Mouse (Mus musculus) stomach, embryonic 15.5 days (tissue): ENCODE measurements at regions not wholly inside any gene's neighbourhood (a gene's known extent, or its start where the extent isn't known, plus 50 kb on each side); places are given as distances from the start of the nearest gene placed in this dataset.
A peak's percentile ranks its signal among the peaks of the same experiment; 100 is the strongest.

Experiments
- ATAC-seq: fragments of 200-750 bp; cut with Nextera tagmentation; 2 replicates; pipeline ENCODE4 v1.8.0; 2017; ENCODE audit warnings: low read depth, moderate number of reproducible peaks, moderate TSS enrichment; ENCODE audit not compliant: insufficient read depth, low FRiP score
- H3K27ac ChIP-seq: fragments of 300-500 bp; sonication (generic); 2 replicates; pipeline ENCODE4 v1.5.1; 2015; ENCODE audit warnings: mild to moderate bottlenecking, inconsistent platforms
- H3K27me3 ChIP-seq: fragments of 300-500 bp; sonication (generic); replicated peaks from 2 replicates; pipeline ENCODE4 v1.6.1; 2015; ENCODE audit warnings: inconsistent platforms
- H3K36me3 ChIP-seq: fragments of 300-500 bp; sonication (generic); 2 replicates; pipeline ENCODE4 v1.6.1; 2015; ENCODE audit warnings: inconsistent platforms
- H3K4me1 ChIP-seq: fragments of 300-500 bp; sonication (generic); 2 replicates; pipeline ENCODE4 v1.6.1; 2015; ENCODE audit warnings: inconsistent platforms
- H3K4me2 ChIP-seq: fragments of 300-500 bp; sonication (generic); 2 replicates; pipeline ENCODE4 v1.6.1; 2015; ENCODE audit warnings: mild to moderate bottlenecking, inconsistent platforms
- H3K4me3 ChIP-seq: fragments of 300-500 bp; sonication (generic); replicated peaks from 2 replicates; pipeline ENCODE4 v1.5.1; 2015; ENCODE audit warnings: inconsistent platforms
- H3K9ac ChIP-seq: fragments of 300-500 bp; sonication (generic); 2 replicates; pipeline ENCODE4 v1.6.1; 2015; ENCODE audit warnings: inconsistent platforms
- H3K9me3 ChIP-seq: fragments of 300-500 bp; sonication (generic); 2 replicates; pipeline ENCODE4 v1.6.1; 2016; ENCODE audit warnings: inconsistent platforms
- WGBS: fragments of 180-500 bp; shearing (Covaris S2); methylation state at CpG from one replicate; pipeline ENCODE4 v1.1.7; 2015; 5-methylcytosine and 5-hydroxymethylcytosine counted together

DNA sequence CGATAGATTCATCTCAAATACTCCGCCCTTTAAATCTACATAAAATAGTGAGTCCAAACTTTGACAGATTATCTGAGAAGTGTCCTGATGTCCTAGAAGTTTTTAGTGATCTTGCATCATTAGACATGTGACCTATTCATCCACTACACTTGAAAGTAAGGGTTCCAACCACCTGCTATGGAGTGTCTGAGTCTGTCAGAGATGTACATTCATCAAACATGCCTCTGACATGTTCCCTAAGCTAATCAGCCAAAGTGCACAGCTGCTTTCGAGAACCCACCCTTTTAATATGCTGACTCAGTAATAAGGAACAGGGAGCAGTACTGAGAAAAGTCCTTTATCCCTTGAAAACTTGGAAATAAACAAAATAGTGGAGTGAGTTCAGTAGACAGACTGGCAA lies 2414.8 kb upstream of the Gm7489 start:
- no peak overlapping the region for H3K9ac ChIP-seq
- no peaks in the 10 kb centered on the region for H3K27me3 ChIP-seq
- no peaks in the 10 kb centered on the region for H3K36me3 ChIP-seq
- H3K4me1 ChIP-seq = no peaks in the 10 kb centered on the region
- 70% methylated on average over 3 of the region's 3 CpGs for WGBS
- H3K4me2 ChIP-seq = no peak overlapping the region
- H3K4me3 ChIP-seq = no peak overlapping the region
- no peak for ATAC-seq
- H3K9me3 ChIP-seq = no peaks in the 10 kb centered on the region
- H3K27ac ChIP-seq = no peak overlapping the region

DNA sequence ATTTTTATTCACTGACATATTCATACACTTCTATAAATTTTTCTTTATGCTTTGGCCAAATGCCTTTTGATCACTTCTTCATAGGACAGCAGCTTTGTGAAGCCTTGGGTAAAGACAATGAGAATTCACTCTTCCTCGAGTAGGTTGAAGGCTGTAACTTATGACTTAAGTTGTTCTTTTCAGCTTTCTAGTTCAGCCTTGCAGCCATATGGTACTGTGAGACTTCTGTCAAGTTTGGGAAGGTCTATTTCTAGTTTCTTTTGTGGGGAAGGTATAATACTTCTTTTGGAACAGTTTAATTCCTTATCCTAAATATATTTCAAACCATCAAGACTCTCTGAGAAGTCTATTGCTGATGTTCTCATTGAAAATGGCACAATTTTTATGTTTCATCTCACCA lies 2413.6 kb upstream of the Gm7489 start:
- WGBS = 70% methylated on average over 1 of the region's 1 CpGs
- Histone ChIP-seq H3K9me3 (no peaks in the 10 kb centered on the region), H3K4me2 (no peak overlapping the region), H3K4me3 (no peak overlapping the region), H3K27ac (no peak overlapping the region), H3K27me3 (no peaks in the 10 kb centered on the region), H3K9ac (no peak overlapping the region), H3K36me3 (no peaks in the 10 kb centered on the region), H3K4me1 (no peaks in the 10 kb centered on the region)
- ATAC-seq = no peak

- Histone ChIP-seq H3K9me3 (no peaks in the 10 kb centered on the region), H3K4me1 (no peaks in the 10 kb centered on the region), H3K9ac (no peak overlapping the region), H3K27ac (no peak overlapping the region), H3K4me3 (no peak overlapping the region), H3K27me3 (no peaks in the 10 kb centered on the region), H3K4me2 (no peak overlapping the region), H3K36me3 (no peaks in the 10 kb centered on the region)
- no peak for ATAC-seq
- WGBS = 81% methylated on average over 2 of the region's 2 CpGs
Observed at GRCm38 (mm10) chr15:51472049-51472448, 2412.7 kb upstream of the Gm7489 start.

GRCm38 (mm10) chr15:51481856-51482255 lies 2402.8 kb upstream of the Gm7489 start:
- Histone ChIP-seq H3K9ac (no peak overlapping the region), H3K4me3 (no peak overlapping the region), H3K4me1 (no peaks in the 10 kb centered on the region), H3K27me3 (no peaks in the 10 kb centered on the region), H3K9me3 (no peaks in the 10 kb centered on the region), H3K27ac (no peak overlapping the region), H3K4me2 (no peak overlapping the region), H3K36me3 (no peaks in the 10 kb centered on the region)
- 66% methylated on average over 4 of the region's 4 CpGs for WGBS
- ATAC-seq = no peak

DNA sequence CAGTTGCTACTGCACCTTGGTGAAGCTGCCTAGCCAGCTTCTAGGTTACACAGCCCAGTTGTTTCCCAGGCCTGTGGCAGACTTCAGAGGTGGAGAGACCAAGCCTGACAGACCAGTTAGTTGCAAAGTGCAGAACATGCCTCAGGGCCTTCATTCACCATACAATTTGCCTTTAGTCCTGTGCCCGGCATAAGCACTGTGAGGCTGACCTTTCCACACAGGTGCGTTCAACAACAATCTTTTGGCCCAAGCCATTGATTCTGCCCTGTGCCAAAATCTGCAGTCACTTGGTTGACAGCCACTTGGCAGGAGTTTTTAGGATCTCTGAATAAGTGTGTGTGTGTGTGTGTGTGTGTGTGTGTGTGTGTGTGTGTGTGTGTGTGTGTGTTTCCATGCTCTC lies 2400.5 kb upstream of the Gm7489 start:
- Histone ChIP-seq H3K4me3 (no peak overlapping the region), H3K9me3 (no peaks in the 10 kb centered on the region), H3K9ac (no peak overlapping the region), H3K27ac (no peak overlapping the region), H3K4me2 (no peak overlapping the region), H3K27me3 (no peaks in the 10 kb centered on the region), H3K4me1 (no peaks in the 10 kb centered on the region), H3K36me3 (no peaks in the 10 kb centered on the region)
- ATAC-seq = no peak
- WGBS = 64% methylated on average over 2 of the region's 2 CpGs

GRCm38 (mm10) chr15:51485554-51485953 lies 2399.2 kb upstream of the Gm7489 start:
- Histone ChIP-seq H3K36me3 (no peaks in the 10 kb centered on the region), H3K27me3 (no peaks in the 10 kb centered on the region), H3K9me3 (no peaks in the 10 kb centered on the region), H3K4me1 (no peaks in the 10 kb centered on the region), H3K4me3 (no peak overlapping the region), H3K27ac (no peak overlapping the region), H3K4me2 (no peak overlapping the region), H3K9ac (no peak overlapping the region)
- no peak for ATAC-seq
- 84% methylated on average over 2 of the region's 2 CpGs for WGBS

- H3K9ac ChIP-seq = no peak overlapping the region
- H3K9me3 ChIP-seq = no peaks in the 10 kb centered on the region
- peak overlapping the region; percentile 2; the same call in 1 of the 2 replicates for H3K4me2 ChIP-seq
- 43% methylated on average over 12 of the region's 12 CpGs for WGBS
- no peak for ATAC-seq
- no peak overlapping the region for H3K4me3 ChIP-seq
- no peak overlapping the region for H3K27ac ChIP-seq
- no peaks in the 10 kb centered on the region for H3K36me3 ChIP-seq
- H3K27me3 ChIP-seq = no peaks in the 10 kb centered on the region
- peaks cover 3% of the 10 kb centered on the region; the same call in 1 of the 2 replicates for H3K4me1 ChIP-seq
Observed at GRCm38 (mm10) chr15:51502058-51502741, 2382.5 kb upstream of the Gm7489 start.

GRCm38 (mm10) chr15:51502742-51503270 lies 2381.9 kb upstream of the Gm7489 start:
- ATAC-seq = no peak
- 46% methylated on average over 10 of the region's 10 CpGs for WGBS

DNA sequence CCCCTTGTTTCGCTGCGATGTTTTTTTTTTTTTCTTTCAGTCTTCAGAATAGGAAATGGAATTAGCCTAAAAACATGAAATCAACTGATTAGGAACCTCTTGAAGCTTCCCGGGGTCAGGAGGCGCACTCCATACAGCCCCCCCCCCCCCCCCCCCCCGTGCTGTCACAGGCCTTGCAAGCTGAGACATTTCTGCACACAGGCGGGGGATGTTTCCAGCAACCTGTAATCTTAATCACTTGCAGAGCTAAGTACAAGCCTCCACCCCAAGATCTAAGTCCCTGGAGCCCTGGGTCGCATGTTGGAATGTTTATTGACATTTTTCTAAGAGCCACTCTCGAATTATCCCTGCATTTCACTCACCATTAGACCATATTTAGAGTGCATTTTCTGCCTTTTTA lies 2381.4 kb upstream of the Gm7489 start:
- ATAC-seq = no peak
- H3K4me2 ChIP-seq = peak overlapping the region; percentile 35

More at GRCm38 (mm10) chr15:51502742-51503270, 2381.9 kb upstream of the Gm7489 start:
- Histone ChIP-seq H3K9ac (no peak overlapping the region), H3K9me3 (no peaks in the 10 kb centered on the region), H3K27ac (no peak overlapping the region), H3K36me3 (no peaks in the 10 kb centered on the region), H3K4me3 (no peak overlapping the region), H3K27me3 (no peaks in the 10 kb centered on the region), H3K4me2 (peak overlapping the region; percentile 35), H3K4me1 (peaks cover 3% of the 10 kb centered on the region; the same call in 1 of the 2 replicates)

GRCm38 (mm10) chr15:51504016-51504760 lies 2380.5 kb upstream of the Gm7489 start:
- 64% methylated on average over 11 of the region's 11 CpGs for WGBS
- H3K27me3 ChIP-seq = no peaks in the 10 kb centered on the region
- no peaks in the 10 kb centered on the region for H3K9me3 ChIP-seq
- H3K36me3 ChIP-seq = no peaks in the 10 kb centered on the region
- ATAC-seq = no peak
- no peak overlapping the region for H3K4me3 ChIP-seq
- no peak overlapping the region for H3K27ac ChIP-seq
- peaks cover 3% of the 10 kb centered on the region; the same call in 1 of the 2 replicates for H3K4me1 ChIP-seq
- no peak overlapping the region for H3K4me2 ChIP-seq
- H3K9ac ChIP-seq = no peak overlapping the region

More for the DNA sequence above, 2381.4 kb upstream of the Gm7489 start:
- no peak overlapping the region for H3K27ac ChIP-seq
- WGBS = 17% methylated on average over 8 of the region's 8 CpGs
- H3K27me3 ChIP-seq = no peaks in the 10 kb centered on the region
- peaks cover 3% of the 10 kb centered on the region; the same call in 1 of the 2 replicates for H3K4me1 ChIP-seq
- no peaks in the 10 kb centered on the region for H3K36me3 ChIP-seq
- no peak overlapping the region for H3K9ac ChIP-seq
- no peak overlapping the region for H3K4me3 ChIP-seq
- H3K9me3 ChIP-seq = no peaks in the 10 kb centered on the region

- Histone ChIP-seq H3K36me3 (no peaks in the 10 kb centered on the region), H3K4me3 (no peak overlapping the region), H3K9ac (no peak overlapping the region), H3K27me3 (no peaks in the 10 kb centered on the region), H3K4me2 (no peak overlapping the region), H3K4me1 (peaks cover 3% of the 10 kb centered on the region; the same call in 1 of the 2 replicates), H3K9me3 (no peaks in the 10 kb centered on the region), H3K27ac (no peak overlapping the region)
- ATAC-seq = no peak
- WGBS = 69% methylated on average over 5 of the region's 5 CpGs
Observed at GRCm38 (mm10) chr15:51504789-51505188, 2379.9 kb upstream of the Gm7489 start.

DNA sequence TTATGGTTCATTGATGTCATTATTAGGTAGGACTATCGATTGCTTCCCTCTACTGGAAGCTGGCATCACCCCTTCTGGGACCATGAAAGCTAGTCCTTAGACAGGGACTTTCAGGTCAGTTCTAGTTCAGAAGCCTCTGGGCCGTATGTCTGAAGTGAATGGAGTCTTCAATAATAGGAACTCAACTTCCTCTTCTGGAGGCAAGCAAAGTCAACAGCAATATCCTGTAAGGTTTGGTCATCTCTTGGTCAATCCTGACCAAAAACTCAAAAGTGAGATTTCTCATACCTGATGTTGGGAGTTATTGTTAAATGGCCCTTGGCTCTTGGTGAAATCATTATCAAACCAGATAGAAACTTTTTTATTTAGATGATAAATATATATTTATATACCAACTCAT lies 2377.6 kb upstream of the Gm7489 start:
- WGBS = 85% methylated on average over 2 of the region's 2 CpGs
- no peak for ATAC-seq
- no peak overlapping the region for H3K27ac ChIP-seq
- H3K4me2 ChIP-seq = no peak overlapping the region
- H3K36me3 ChIP-seq = no peaks in the 10 kb centered on the region
- H3K4me1 ChIP-seq = peaks cover 3% of the 10 kb centered on the region; the same call in 1 of the 2 replicates
- H3K9ac ChIP-seq = no peak overlapping the region
- H3K9me3 ChIP-seq = no peaks in the 10 kb centered on the region
- no peak overlapping the region for H3K4me3 ChIP-seq
- no peaks in the 10 kb centered on the region for H3K27me3 ChIP-seq
